8 mouse cellular contexts compared by ENCODE assay signal in genomic region chr11:75348199-75348889, GRCm38 (mm10). TPM values are rescaled to one million over a fixed set of nuclear protein-coding genes. Genes with fewer than 3 reads are reported as not detected.
DNase-seq lines count a peak whose midpoint lies in the region; ATAC-seq lines count a peak whose summit lies in the region.

Rpa1 (minus strand) TSS chr11:75348324.
Smyd4 (plus strand) TSS chr11:75348433.

- H3K27me3 ChIP-seq in hindbrain, embryonic 11.5 days (ENCODE audit: control insufficient read depth, insufficient read depth, low read length), result no peaks in the 10 kb centered on the region

- peak within 1 kb of the TSS; percentile 80 for H3K4me3 ChIP-seq in hindbrain, embryonic 11.5 days (ENCODE audit: low read depth, low read length)

- ATAC-seq in hindbrain, embryonic 11.5 days (ENCODE audit: low FRiP score), result peak; percentile 100

- no peaks in the 10 kb centered on the region for H3K9me3 ChIP-seq in hindbrain, embryonic 11.5 days (ENCODE audit: control insufficient read depth, low read length)

- H3K36me3 ChIP-seq in hindbrain, embryonic 11.5 days (ENCODE audit: control insufficient read depth, insufficient read depth, low read length), result no peaks in the 10 kb centered on the region

- H3K9ac ChIP-seq in hindbrain, embryonic 11.5 days (ENCODE audit: low read depth, low read length), result peak within 1 kb of the TSS; percentile 83

- H3K4me2 ChIP-seq in hindbrain, embryonic 11.5 days (replicated peaks; ENCODE audit: low read depth, low read length), result peak within 1 kb of the TSS; percentile 85

- WGBS in hindbrain, embryonic 11.5 days, result under 1% methylated on average over 48 of the region's 56 CpGs

- H3K4me1 ChIP-seq in hindbrain, embryonic 11.5 days (replicated peaks; ENCODE audit: control insufficient read depth, insufficient read depth, low read length), result no peaks in the 10 kb centered on the region

- DNase-seq in Muller cell, postnatal 12 days (ENCODE audit: inconsistent ontology term), result peak; percentile 97
- peak; percentile 96 for DNase-seq in cerebellum, adult 9-11 months
- DNase-seq in frontal cortex, adult 2 months (ENCODE audit: extremely low spot score in 1 of 2, low spot score in 1 of 2), result peak; percentile 88 to 95
- peak; percentile 97 for DNase-seq in hindbrain, embryonic 11.5 days (ENCODE audit: low spot score)
- DNase-seq in layer of hippocampus, postnatal 10 days (ENCODE audit: low spot score in 2 of 2), result peak; percentile 89 to 94
- peak; percentile 96 for DNase-seq in lung, postnatal 10 days
- DNase-seq in ovary, postnatal 36 days (ENCODE audit: low spot score), result peak; percentile 95
- peak; percentile 97 for DNase-seq in thymus, postnatal 25 days

- no peak within 1 kb of the TSS for H3K27ac ChIP-seq in hindbrain, embryonic 11.5 days (ENCODE audit: low read depth, low read length)

RNA-seq across cellular contexts. Expression of gene Rpa1, which starts in this region (rescaled TPM):
- 29.4 and 30.7 TPM in 2 replicates for polyA plus RNA-seq in frontal cortex, adult 2 months (2012; rRNA removed)
- polyA plus RNA-seq in hindbrain, embryonic 11.5 days (2014; fragmentation: Nextera tagmentation; extraction: Ambion mirVana), result 100 and 105 TPM in 2 replicates
- total RNA-seq in layer of hippocampus, postnatal 10 days (2021), result 10 to 100 TPM; 55.2 to 61.9 TPM

RNA-seq across cellular contexts. Expression of gene Smyd4, which starts in this region (rescaled TPM):
- polyA plus RNA-seq in frontal cortex, adult 2 months (2012; rRNA removed), result 7.1 and 9.9 TPM in 2 replicates
- 11.7 and 13.9 TPM in 2 replicates for polyA plus RNA-seq in hindbrain, embryonic 11.5 days (2014; fragmentation: Nextera tagmentation; extraction: Ambion mirVana)
- total RNA-seq in layer of hippocampus, postnatal 10 days (2021), result 10 to 100 TPM; 13.2 to 13.7 TPM
